Mouse (Mus musculus) stomach, postnatal 0 days (tissue): ENCODE results near the gene Gm44790. TPM values are rescaled to one million over a fixed set of nuclear protein-coding genes. Genes with fewer than 3 reads are reported as not detected.

Source experiments
- ATAC-seq: fragments of 200-750 bp; cut with Nextera tagmentation; 2 replicates; pipeline ENCODE4 v1.8.0; 2017; ENCODE audit not compliant: low FRiP score, low TSS enrichment
- DNase-seq: peaks from one replicate; pipeline ENCODE4 v3.0.0-alpha.2; 2016; ENCODE audit warnings: low spot score
- H3K27ac ChIP-seq: fragments of 300-500 bp; sonication (generic); replicated peaks from 2 replicates; pipeline ENCODE4 v1.5.1; 2014; ENCODE audit warnings: mild to moderate bottlenecking, control low read depth
- H3K27me3 ChIP-seq: fragments of 300-500 bp; sonication (generic); 2 replicates; pipeline ENCODE4 v1.6.1; 2014; ENCODE audit warnings: low read length; ENCODE audit not compliant: control insufficient read depth, insufficient read depth
- H3K36me3 ChIP-seq: fragments of 300-500 bp; sonication (generic); 2 replicates; pipeline ENCODE4 v1.6.1; 2014; ENCODE audit warnings: low read length, mixed read lengths; ENCODE audit not compliant: control insufficient read depth, insufficient read depth
- H3K4me1 ChIP-seq: fragments of 300-500 bp; sonication (generic); replicated peaks from 2 replicates; pipeline ENCODE4 v1.6.1; 2014; ENCODE audit warnings: antibody characterized with exemption; ENCODE audit not compliant: control insufficient read depth, insufficient read depth
- H3K4me2 ChIP-seq: fragments of 300-500 bp; sonication (generic); replicated peaks from 2 replicates; pipeline ENCODE4 v1.6.1; 2014; ENCODE audit warnings: low read depth, mild to moderate bottlenecking, control low read depth, moderate library complexity
- H3K4me3 ChIP-seq: fragments of 300-500 bp; sonication (generic); 2 replicates; pipeline ENCODE4 v1.5.1; 2014; ENCODE audit warnings: low read depth, low read length, control low read depth
- H3K9ac ChIP-seq: fragments of 300-500 bp; sonication (generic); 2 replicates; pipeline ENCODE4 v1.6.1; 2014; ENCODE audit warnings: mild to moderate bottlenecking, low read length, control low read depth, mixed read lengths
- H3K9me3 ChIP-seq: fragments of 300-500 bp; sonication (generic); 2 replicates; pipeline ENCODE4 v1.6.1; 2016; ENCODE audit warnings: low read length; ENCODE audit not compliant: control insufficient read depth
- CTCF ChIP-seq: IDR thresholded peaks from 2 replicates; pipeline ENCODE4 v1.5.1; 2016; ENCODE audit warnings: antibody characterized with exemption, low read depth, mild to moderate bottlenecking, moderate library complexity
- EP300 ChIP-seq: optimal IDR thresholded peaks from 2 replicates; pipeline ENCODE3; 2016; ENCODE audit warnings: antibody characterized with exemption
- whole genome bisulfite sequencing: fragments of 180-500 bp; shearing (Covaris S2); extraction: QIAGEN DNeasy Blood & Tissue Kit; methylation state at CpG from one replicate; pipeline ENCODE4 v1.1.7; 2014; 5-methylcytosine and 5-hydroxymethylcytosine counted together
- polyA plus RNA-seq: library from polyadenylated mRNA; unstranded; fragments of >200 nt; fragmentation: Nextera tagmentation; extraction: Ambion mirVana; gene quantifications from 2 replicates; pipeline ENCODE4 v1.2.1, GENCODE M21; 2015

The Gm44790 gene
- polyA plus RNA-seq, 1 experiment from 2014 or later: not detected

- no peaks in the 10 kb centered on the region for H3K36me3 ChIP-seq
- no peaks in the 10 kb centered on the region for H3K9me3 ChIP-seq
- H3K4me2 ChIP-seq: peak overlapping the region; percentile 46
- 0 out of 2 replicates have a peak overlapping the region, but pooled peaks have one; percentile 41 for H3K27ac ChIP-seq
- peak; percentile 82 for TF ChIP-seq CTCF
- TF ChIP-seq EP300: peak; percentile 49
- 2% methylated on average over 9 of the region's 9 CpGs for WGBS
- no peak overlapping the region; the same call in 1 of the 2 replicates for H3K9ac ChIP-seq
- DNase-seq (peak; percentile 81), ATAC-seq (peak; percentile 58)
- no peaks in the 10 kb centered on the region for H3K27me3 ChIP-seq
- H3K4me1 ChIP-seq: no peaks in the 10 kb centered on the region
- H3K4me3 ChIP-seq: no peak overlapping the region
These were observed 25.5 kb upstream of the Gm44790 start for GRCm38 (mm10) chr6:86400972-86401371.

GRCm38 (mm10) chr6:86402681-86403607, 23.5 kb upstream of the Gm44790 start:
- TF ChIP-seq EP300: no peak
- TF ChIP-seq CTCF: no peak
- H3K4me2 ChIP-seq: peak overlapping the region; percentile 42
- H3K27ac ChIP-seq: no peak overlapping the region
- no peaks in the 10 kb centered on the region for H3K36me3 ChIP-seq
- no peak for ATAC-seq
- peak overlapping the region; percentile 87 for H3K4me3 ChIP-seq
- no peak overlapping the region for H3K9ac ChIP-seq
- H3K9me3 ChIP-seq: no peaks in the 10 kb centered on the region
- no peaks in the 10 kb centered on the region for H3K27me3 ChIP-seq
- WGBS: 34% methylated on average over 12 of the region's 12 CpGs
- DNase-seq: no peak
- H3K4me1 ChIP-seq: no peaks in the 10 kb centered on the region

GRCm38 (mm10) chr6:86403728-86404099, 22.7 kb upstream of the Gm44790 start:
- DNase-seq: peak; percentile 83
- WGBS: 0% methylated on average over 15 of the region's 15 CpGs
- TF ChIP-seq CTCF: no peak; the same call in 1 of the 2 replicates
- TF ChIP-seq EP300: no peak
- no peaks in the 10 kb centered on the region for H3K36me3 ChIP-seq
- peak overlapping the region; percentile 87 for H3K4me3 ChIP-seq
- peak; percentile 59; the same call in 1 of the 2 replicates for ATAC-seq
- H3K27ac ChIP-seq: peak overlapping the region; percentile 100
- no peaks in the 10 kb centered on the region for H3K27me3 ChIP-seq
- no peaks in the 10 kb centered on the region for H3K4me1 ChIP-seq
- peak overlapping the region; percentile 95; the same call in 1 of the 2 replicates for H3K9ac ChIP-seq
- H3K9me3 ChIP-seq: no peaks in the 10 kb centered on the region
- H3K4me2 ChIP-seq: peak overlapping the region; percentile 42

GRCm38 (mm10) chr6:86404100-86404861, 22.2 kb upstream of the Gm44790 start, which contains the start of gene Tia1:
Gene Tia1 (plus strand): TSS chr6:86404219.
- H3K27me3 ChIP-seq: no peaks in the 10 kb centered on the region
- H3K9ac ChIP-seq: peak within 1 kb of the TSS; percentile 95
- WGBS: 0% methylated on average over 62 of the region's 62 CpGs
- ATAC-seq: peak; percentile 94
- H3K36me3 ChIP-seq: no peaks in the 10 kb centered on the region
- peak within 1 kb of the TSS; percentile 65 for H3K4me2 ChIP-seq
- H3K4me1 ChIP-seq: no peaks in the 10 kb centered on the region
- peak within 1 kb of the TSS; percentile 100 for H3K27ac ChIP-seq
- DNase-seq: peak; percentile 96
- H3K4me3 ChIP-seq: peak within 1 kb of the TSS; percentile 87
- no peaks in the 10 kb centered on the region for H3K9me3 ChIP-seq
- TF ChIP-seq EP300 (no peak), CTCF (no peak)

GRCm38 (mm10) chr6:86404996-86405395, 21.5 kb upstream of the Gm44790 start:
- WGBS: under 1% methylated on average over 11 of the region's 11 CpGs
- no peak for DNase-seq

More at GRCm38 (mm10) chr6:86404996-86405395, 21.5 kb upstream of the Gm44790 start:
- peak overlapping the region; percentile 100; the same call in 1 of the 2 replicates for H3K27ac ChIP-seq
- no peaks in the 10 kb centered on the region for H3K9me3 ChIP-seq
- H3K27me3 ChIP-seq: no peaks in the 10 kb centered on the region
- peak overlapping the region; percentile 87 for H3K4me3 ChIP-seq
- ATAC-seq: no peak
- H3K4me2 ChIP-seq: peak overlapping the region; percentile 65
- peak overlapping the region; percentile 95 for H3K9ac ChIP-seq
- no peaks in the 10 kb centered on the region for H3K4me1 ChIP-seq
- H3K36me3 ChIP-seq: no peaks in the 10 kb centered on the region
- no peak for TF ChIP-seq EP300
